Comparison of ENCODE assay signal across 11 mouse cellular contexts in genomic region chr11:99265796-99266195, GRCm38 (mm10). TPM values are rescaled to one million over a fixed set of nuclear protein-coding genes. Genes with fewer than 3 reads are reported as not detected.
DNase-seq lines count a peak whose midpoint lies in the region; ATAC-seq lines count a peak whose summit lies in the region.
"Had no signal": no experiment of that assay in that cellular context is flagged by ENCODE, and none has a peak within 500 bp of the region (broad histone marks: within the 10 kb centered on the region; RNA-seq: fewer than 3 reads in every experiment).

No protein-coding gene starts in this region.

- H3K4me2 ChIP-seq in hindbrain, embryonic 12.5 days (replicated peaks) = 0 out of 2 replicates have a peak overlapping the region, but pooled peaks have one; percentile 13
- no peak overlapping the region for H3K4me2 ChIP-seq in hindbrain, embryonic 16.5 days (ENCODE audit: low read length)
- no peak overlapping the region for H3K4me2 ChIP-seq in kidney, embryonic 16.5 days (replicated peaks; ENCODE audit: low read depth, low read length)
- H3K4me2 ChIP-seq: liver, embryonic 13.5 days; midbrain, embryonic 13.5 days had no signal

- H3K27ac ChIP-seq in hindbrain, embryonic 12.5 days = no peak overlapping the region
- no peak overlapping the region for H3K27ac ChIP-seq in hindbrain, embryonic 16.5 days (ENCODE audit: low read depth, low read length)
- peak overlapping the region; percentile 47; the same call in 1 of the 2 replicates for H3K27ac ChIP-seq in kidney, embryonic 16.5 days (ENCODE audit: low read length)
- H3K27ac ChIP-seq: liver, embryonic 13.5 days; midbrain, embryonic 13.5 days had no signal

- no peaks in the 10 kb centered on the region for H3K4me1 ChIP-seq in hindbrain, embryonic 12.5 days
- no peaks in the 10 kb centered on the region for H3K4me1 ChIP-seq in hindbrain, embryonic 16.5 days (ENCODE audit: control insufficient read depth, insufficient read depth, low read depth, low read length)
- H3K4me1 ChIP-seq in kidney, embryonic 16.5 days (ENCODE audit: insufficient read depth, low read length) = no peaks in the 10 kb centered on the region
- H3K4me1 ChIP-seq: liver, embryonic 13.5 days had no signal

- H3K4me3 ChIP-seq in hindbrain, embryonic 12.5 days = no peak overlapping the region
- H3K4me3 ChIP-seq in hindbrain, embryonic 16.5 days (ENCODE audit: low read length) = no peak overlapping the region
- no peak overlapping the region for H3K4me3 ChIP-seq in kidney, embryonic 16.5 days (ENCODE audit: low read length)
- H3K4me3 ChIP-seq: liver, embryonic 13.5 days; midbrain, embryonic 13.5 days had no signal

- no peak overlapping the region for H3K9ac ChIP-seq in hindbrain, embryonic 12.5 days
- no peak overlapping the region for H3K9ac ChIP-seq in hindbrain, embryonic 16.5 days (ENCODE audit: low read depth, low read length)
- no peak overlapping the region for H3K9ac ChIP-seq in kidney, embryonic 16.5 days (replicated peaks; ENCODE audit: low read length)
- H3K9ac ChIP-seq: liver, embryonic 13.5 days; midbrain, embryonic 13.5 days had no signal

- no peak for ATAC-seq in hindbrain, embryonic 12.5 days (ENCODE audit: low FRiP score)
- ATAC-seq in hindbrain, embryonic 16.5 days = no peak
- ATAC-seq in kidney, embryonic 16.5 days (ENCODE audit: low FRiP score, low TSS enrichment) = no peak
- ATAC-seq: midbrain, embryonic 13.5 days had no signal

- H3K36me3 ChIP-seq in hindbrain, embryonic 12.5 days = no peaks in the 10 kb centered on the region
- H3K36me3 ChIP-seq in hindbrain, embryonic 16.5 days (ENCODE audit: control insufficient read depth, insufficient read depth, low read length) = no peaks in the 10 kb centered on the region
- no peaks in the 10 kb centered on the region for H3K36me3 ChIP-seq in kidney, embryonic 16.5 days (ENCODE audit: insufficient read depth, low read length)
- H3K36me3 ChIP-seq: liver, embryonic 13.5 days; midbrain, embryonic 13.5 days had no signal

- peak; percentile 42 for DNase-seq in brain, adult 2 months (ENCODE audit: low read depth, low spot score)
- DNase-seq in heart, adult 9 months (ENCODE audit: low spot score in 2 of 2) = peak; percentile 4 to 17
- no peak for DNase-seq in right cerebral cortex, postnatal 25 days
- no peak for DNase-seq in left cerebral cortex, adult 8-10 months (ENCODE audit: low spot score in 2 of 2)
- DNase-seq in ovary, postnatal 36 days (ENCODE audit: low spot score) = no peak
- DNase-seq: liver, embryonic 13.5 days had no signal

- no peaks in the 10 kb centered on the region; the same call in none of the 2 replicates for H3K27me3 ChIP-seq in hindbrain, embryonic 12.5 days
- no peaks in the 10 kb centered on the region for H3K27me3 ChIP-seq in hindbrain, embryonic 16.5 days (replicated peaks; ENCODE audit: control insufficient read depth, insufficient read depth, low read length)
- H3K27me3 ChIP-seq in kidney, embryonic 16.5 days (ENCODE audit: insufficient read depth, low read length) = no peaks in the 10 kb centered on the region
- H3K27me3 ChIP-seq: liver, embryonic 13.5 days; midbrain, embryonic 13.5 days had no signal

- H3K9me3 ChIP-seq in hindbrain, embryonic 12.5 days (replicated peaks) = no peaks in the 10 kb centered on the region
- no peaks in the 10 kb centered on the region for H3K9me3 ChIP-seq in hindbrain, embryonic 16.5 days (ENCODE audit: control insufficient read depth, low read length)
- no peaks in the 10 kb centered on the region for H3K9me3 ChIP-seq in kidney, embryonic 16.5 days (ENCODE audit: low read length)
- H3K9me3 ChIP-seq: liver, embryonic 13.5 days; midbrain, embryonic 13.5 days had no signal

- WGBS in hindbrain, embryonic 12.5 days = 30% methylated on average over 9 of the region's 9 CpGs
- WGBS in hindbrain, embryonic 16.5 days = 8% methylated on average over 9 of the region's 9 CpGs
- WGBS in kidney, embryonic 16.5 days = 51% methylated on average over 9 of the region's 9 CpGs

RNA-seq across cellular contexts. Expression of gene Krt24, which starts 19.3 kb away (rescaled TPM):
- polyA plus RNA-seq in hindbrain, embryonic 12.5 days (2016; fragmentation: Nextera tagmentation; extraction: Ambion mirVana) = not detected in 2 replicates
- polyA plus RNA-seq in hindbrain, embryonic 16.5 days (2015; fragmentation: Nextera tagmentation; extraction: Ambion mirVana) = 0.08 TPM in 1 of 2 replicates, not detected in the other
- not detected in 2 replicates for polyA plus RNA-seq in kidney, embryonic 16.5 days (2015; fragmentation: Nextera tagmentation; extraction: Ambion mirVana)
- total RNA-seq in left cerebral cortex, adult 8-10 months (2022) = not detected
- total RNA-seq: heart, postnatal 36 days had no signal
- polyA plus RNA-seq: liver, embryonic 13.5 days; midbrain, embryonic 13.5 days had no signal

RNA-seq across cellular contexts. Expression of gene Krt222, which starts 21.9 kb away (rescaled TPM):
- polyA plus RNA-seq in hindbrain, embryonic 12.5 days (2016; fragmentation: Nextera tagmentation; extraction: Ambion mirVana) = 0.98 and 1.5 TPM in 2 replicates
- polyA plus RNA-seq in hindbrain, embryonic 16.5 days (2015; fragmentation: Nextera tagmentation; extraction: Ambion mirVana) = 10.9 and 14.3 TPM in 2 replicates
- 0.26 and 0.31 TPM in 2 replicates for polyA plus RNA-seq in kidney, embryonic 16.5 days (2015; fragmentation: Nextera tagmentation; extraction: Ambion mirVana)
- 10 to 100 TPM; 30.4 to 38.4 (median 34.0) TPM for total RNA-seq in left cerebral cortex, adult 8-10 months (2022)

RNA-seq across cellular contexts. Expression of gene Smarce1, which starts 35.0 kb away (rescaled TPM):
- polyA plus RNA-seq in hindbrain, embryonic 12.5 days (2016; fragmentation: Nextera tagmentation; extraction: Ambion mirVana) = 366 and 375 TPM in 2 replicates
- polyA plus RNA-seq in hindbrain, embryonic 16.5 days (2015; fragmentation: Nextera tagmentation; extraction: Ambion mirVana) = 225 and 246 TPM in 2 replicates
- 260 and 277 TPM in 2 replicates for polyA plus RNA-seq in kidney, embryonic 16.5 days (2015; fragmentation: Nextera tagmentation; extraction: Ambion mirVana)
- total RNA-seq in left cerebral cortex, adult 8-10 months (2022) = 10 to 100 TPM; 46.9 to 61.5 (median 53.0) TPM

RNA-seq across cellular contexts. Expression of gene Krt25, which starts 57.0 kb away (rescaled TPM):
- not detected in 2 replicates for polyA plus RNA-seq in hindbrain, embryonic 12.5 days (2016; fragmentation: Nextera tagmentation; extraction: Ambion mirVana)
- 0.67 and 1.4 TPM in 2 replicates for polyA plus RNA-seq in hindbrain, embryonic 16.5 days (2015; fragmentation: Nextera tagmentation; extraction: Ambion mirVana)
- not detected in 2 replicates for polyA plus RNA-seq in kidney, embryonic 16.5 days (2015; fragmentation: Nextera tagmentation; extraction: Ambion mirVana)
- total RNA-seq in left cerebral cortex, adult 8-10 months (2022) = not detected
- total RNA-seq: heart, postnatal 36 days had no signal
- polyA plus RNA-seq: liver, embryonic 13.5 days; midbrain, embryonic 13.5 days had no signal

Comparison
In these comparisons a context has a peak if more than half of its experiments do, and no peak if none do; other contexts are left out.
1. DNase-seq: peak in brain, adult 2 months (single experiment) and heart, adult 9 months (2 of 2); none in right cerebral cortex, postnatal 25 days (single experiment), left cerebral cortex, adult 8-10 months (0 of 2) and ovary, postnatal 36 days (single experiment).